ENCODE assay signal across 9 mouse cellular contexts in the genomic region with DNA sequence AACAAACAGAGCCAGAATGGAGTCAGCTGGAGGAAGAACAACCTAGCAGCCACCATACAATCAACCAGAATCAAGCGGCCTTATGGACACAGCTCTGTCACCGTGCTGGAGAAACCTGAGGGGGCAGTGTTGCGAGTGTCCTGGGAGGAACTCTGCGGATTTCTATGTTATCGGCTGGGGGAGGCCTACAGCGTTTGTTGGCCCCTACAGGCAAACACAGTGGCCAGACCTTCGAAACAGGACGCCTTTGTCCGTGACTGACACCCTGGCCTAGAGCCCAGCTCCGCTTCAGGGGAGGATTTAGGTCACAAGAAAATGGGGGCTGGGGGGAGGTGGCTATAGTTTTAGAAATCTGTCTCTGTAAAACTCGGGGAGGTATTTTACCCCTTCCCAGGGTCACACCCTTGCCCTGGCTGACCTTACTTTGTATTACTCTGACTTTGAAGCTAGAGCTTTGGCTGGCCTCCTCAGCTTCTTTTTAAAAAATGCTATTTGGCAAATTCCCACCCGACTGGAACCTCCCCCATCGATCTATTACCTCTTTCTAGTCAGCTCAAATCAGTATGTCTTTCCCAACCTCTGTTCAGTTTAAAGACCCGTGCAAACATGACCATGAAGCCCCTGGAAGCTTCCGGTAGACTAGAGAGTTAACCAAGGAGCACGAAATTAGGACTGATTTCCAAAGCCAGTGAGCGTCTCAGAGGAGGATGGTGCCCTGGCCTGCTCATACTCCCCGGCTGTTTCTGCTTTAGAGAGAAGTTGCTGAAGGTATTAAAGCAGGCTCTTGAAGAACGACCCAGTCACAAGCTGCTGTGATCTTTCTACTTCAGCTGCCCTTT. TPM values are rescaled to one million over a fixed set of nuclear protein-coding genes. Genes with fewer than 3 reads are reported as not detected.
DNase-seq lines count a peak whose midpoint lies in the region; ATAC-seq and TF ChIP-seq lines count a peak whose summit lies in the region.
"Had no signal": no experiment of that assay in that cellular context is flagged by ENCODE, and none has a peak within 500 bp of the region (broad histone marks: within the 10 kb centered on the region; RNA-seq: fewer than 3 reads in every experiment).

No protein-coding gene starts in this region.

- H3K27me3 ChIP-seq in intestine, embryonic 15.5 days (replicated peaks): no peaks in the 10 kb centered on the region; the same call in 1 of the 2 replicates
- peaks cover 21% of the 10 kb centered on the region; the same call in 1 of the 2 replicates for H3K27me3 ChIP-seq in limb, embryonic 10.5 days (ENCODE audit: low read depth, poor library complexity, severe bottlenecking)
- H3K27me3 ChIP-seq in midbrain, embryonic 14.5 days (ENCODE audit: control insufficient read depth, insufficient read depth, low read length): 0 out of 2 replicates have a peak, but pooled peaks cover 3% of the 10 kb centered on the region
- no peaks in the 10 kb centered on the region for H3K27me3 ChIP-seq in stomach, postnatal 0 days (ENCODE audit: control insufficient read depth, insufficient read depth, low read length)

- H3K27ac ChIP-seq in intestine, embryonic 15.5 days: no peak overlapping the region
- H3K27ac ChIP-seq in limb, embryonic 10.5 days: peak overlapping the region; percentile 50; the same call in 1 of the 2 replicates
- H3K27ac ChIP-seq in midbrain, embryonic 14.5 days (replicated peaks; ENCODE audit: low read depth, low read length): peak overlapping the region; percentile 62
- H3K27ac ChIP-seq in stomach, postnatal 0 days (replicated peaks): peak overlapping the region; percentile 20; the same call in 1 of the 2 replicates

- peak; percentile 71 for TF ChIP-seq CTCF in stomach, postnatal 0 days (IDR thresholded peaks at IDR 0.05; ENCODE audit: low read depth)

- H3K9me3 ChIP-seq in intestine, embryonic 15.5 days: no peaks in the 10 kb centered on the region
- H3K9me3 ChIP-seq in limb, embryonic 10.5 days (replicated peaks): no peaks in the 10 kb centered on the region
- H3K9me3 ChIP-seq in midbrain, embryonic 14.5 days (ENCODE audit: control insufficient read depth, low read length): no peaks in the 10 kb centered on the region
- no peaks in the 10 kb centered on the region for H3K9me3 ChIP-seq in stomach, postnatal 0 days (ENCODE audit: control insufficient read depth, low read length)

- TF ChIP-seq EP300 in stomach, postnatal 0 days (optimal IDR thresholded peaks at IDR 0.05): no peak

- H3K4me3 ChIP-seq in intestine, embryonic 15.5 days (replicated peaks): no peak overlapping the region
- no peak overlapping the region for H3K4me3 ChIP-seq in limb, embryonic 10.5 days
- H3K4me3 ChIP-seq in midbrain, embryonic 14.5 days (replicated peaks; ENCODE audit: low read depth, low read length): no peak overlapping the region
- H3K4me3 ChIP-seq in stomach, postnatal 0 days (ENCODE audit: low read depth, low read length): no peak overlapping the region

- WGBS in intestine, embryonic 15.5 days: 29% methylated on average over 19 of the region's 19 CpGs
- WGBS in limb, embryonic 10.5 days: 37% methylated on average over 19 of the region's 19 CpGs
- 8% methylated on average over 19 of the region's 19 CpGs for WGBS in midbrain, embryonic 14.5 days
- 14% methylated on average over 19 of the region's 19 CpGs for WGBS in stomach, postnatal 0 days

- peak; percentile 68 for DNase-seq in adrenal gland, postnatal 10 days
- DNase-seq in cerebellum, postnatal 36 days: peak; percentile 28 to 30
- peak; percentile 95 for DNase-seq in heart, adult 11 months
- peak; percentile 56 for DNase-seq in limb, embryonic 10.5 days (ENCODE audit: low spot score)
- peak; percentile 80 for DNase-seq in midbrain, embryonic 14.5 days
- peak; percentile 76 for DNase-seq in stomach, postnatal 0 days (ENCODE audit: low spot score)
- no peak for DNase-seq in urinary bladder, adult 18-20 months (ENCODE audit: low spot score in 2 of 2)

- H3K4me1 ChIP-seq in intestine, embryonic 15.5 days (replicated peaks): peaks cover 8% of the 10 kb centered on the region; the same call in 1 of the 2 replicates
- H3K4me1 ChIP-seq in limb, embryonic 10.5 days: peaks cover 31% of the 10 kb centered on the region
- H3K4me1 ChIP-seq in midbrain, embryonic 14.5 days (ENCODE audit: control insufficient read depth, insufficient read depth, low read length): peaks cover 12% of the 10 kb centered on the region; the same call in 1 of the 2 replicates
- H3K4me1 ChIP-seq in stomach, postnatal 0 days (replicated peaks; ENCODE audit: control insufficient read depth, insufficient read depth): peaks cover 4% of the 10 kb centered on the region; the same call in 1 of the 2 replicates

- H3K36me3 ChIP-seq in intestine, embryonic 15.5 days: no peaks in the 10 kb centered on the region
- no peaks in the 10 kb centered on the region for H3K36me3 ChIP-seq in limb, embryonic 10.5 days
- H3K36me3 ChIP-seq in midbrain, embryonic 14.5 days (ENCODE audit: control insufficient read depth, insufficient read depth, low read length): no peaks in the 10 kb centered on the region
- no peaks in the 10 kb centered on the region for H3K36me3 ChIP-seq in stomach, postnatal 0 days (ENCODE audit: control insufficient read depth, insufficient read depth, low read length)

- ATAC-seq in intestine, embryonic 15.5 days: peak; percentile 63
- ATAC-seq in midbrain, embryonic 14.5 days (ENCODE audit: low FRiP score, low TSS enrichment): peak; percentile 72
- peak; percentile 81 for ATAC-seq in stomach, postnatal 0 days (ENCODE audit: low FRiP score, low TSS enrichment)

- H3K9ac ChIP-seq in intestine, embryonic 15.5 days: no peak overlapping the region
- H3K9ac ChIP-seq in midbrain, embryonic 14.5 days (replicated peaks; ENCODE audit: low read length): peak overlapping the region; percentile 2; the same call in 1 of the 2 replicates
- H3K9ac ChIP-seq in stomach, postnatal 0 days (ENCODE audit: low read length): no peak overlapping the region

- no peak overlapping the region for H3K4me2 ChIP-seq in intestine, embryonic 15.5 days (replicated peaks)
- H3K4me2 ChIP-seq in midbrain, embryonic 14.5 days (ENCODE audit: low read length): peak overlapping the region; percentile 24; the same call in 1 of the 2 replicates
- no peak overlapping the region for H3K4me2 ChIP-seq in stomach, postnatal 0 days (replicated peaks; ENCODE audit: low read depth)

RNA-seq across cellular contexts. Expression of a gene that starts 11.6 kb away (rescaled TPM):
- not detected for total RNA-seq in adrenal gland, postnatal 10 days (2021)
- not detected in 2 replicates for polyA plus RNA-seq in intestine, embryonic 15.5 days (2015; fragmentation: Nextera tagmentation; extraction: Ambion mirVana)
- not detected in 2 replicates for polyA plus RNA-seq in limb, embryonic 10.5 days (2016; fragmentation: Nextera tagmentation; extraction: Ambion mirVana)
- polyA plus RNA-seq in midbrain, embryonic 14.5 days (2014; fragmentation: Nextera tagmentation; extraction: Ambion mirVana): not detected in 2 replicates
- not detected in 2 replicates for polyA plus RNA-seq in stomach, postnatal 0 days (2015; fragmentation: Nextera tagmentation; extraction: Ambion mirVana)
- polyA plus RNA-seq: frontal cortex, adult 2 months had no signal

RNA-seq across cellular contexts. Expression of a gene that starts 42.2 kb away (rescaled TPM):
- total RNA-seq in adrenal gland, postnatal 10 days (2021): not detected
- polyA plus RNA-seq in intestine, embryonic 15.5 days (2015; fragmentation: Nextera tagmentation; extraction: Ambion mirVana): not detected in 2 replicates
- polyA plus RNA-seq in limb, embryonic 10.5 days (2016; fragmentation: Nextera tagmentation; extraction: Ambion mirVana): not detected in 2 replicates
- not detected in 2 replicates for polyA plus RNA-seq in midbrain, embryonic 14.5 days (2014; fragmentation: Nextera tagmentation; extraction: Ambion mirVana)
- polyA plus RNA-seq in stomach, postnatal 0 days (2015; fragmentation: Nextera tagmentation; extraction: Ambion mirVana): 0.12 TPM in 1 of 2 replicates, not detected in the other

RNA-seq across cellular contexts. Expression of a gene that starts 57.4 kb away (rescaled TPM):
- total RNA-seq in adrenal gland, postnatal 10 days (2021): 100 to 1,000 TPM in 1 of 2 experiments, 10 to 100 TPM in 1; 92.3 to 100 TPM
- polyA plus RNA-seq in intestine, embryonic 15.5 days (2015; fragmentation: Nextera tagmentation; extraction: Ambion mirVana): 11.2 and 11.6 TPM in 2 replicates
- 10.5 and 13.3 TPM in 2 replicates for polyA plus RNA-seq in limb, embryonic 10.5 days (2016; fragmentation: Nextera tagmentation; extraction: Ambion mirVana)
- 7.4 and 9.6 TPM in 2 replicates for polyA plus RNA-seq in midbrain, embryonic 14.5 days (2014; fragmentation: Nextera tagmentation; extraction: Ambion mirVana)
- polyA plus RNA-seq in stomach, postnatal 0 days (2015; fragmentation: Nextera tagmentation; extraction: Ambion mirVana): 5.6 and 6.2 TPM in 2 replicates

Comparison
In these comparisons a context has a peak if more than half of its experiments do, and no peak if none do; other contexts are left out.
1. DNase-seq: peak in adrenal gland, postnatal 10 days (single experiment), cerebellum, postnatal 36 days (2 of 2), heart, adult 11 months (single experiment), limb, embryonic 10.5 days (single experiment), midbrain, embryonic 14.5 days (single experiment) and stomach, postnatal 0 days (single experiment); none in urinary bladder, adult 18-20 months (0 of 2).
2. Peak in every context shown above with its lines, with median percentiles within 50 percentile points of each other: ATAC-seq.